Mouse (Mus musculus): ENCODE measurements around the gene Minos1.

DNA sequence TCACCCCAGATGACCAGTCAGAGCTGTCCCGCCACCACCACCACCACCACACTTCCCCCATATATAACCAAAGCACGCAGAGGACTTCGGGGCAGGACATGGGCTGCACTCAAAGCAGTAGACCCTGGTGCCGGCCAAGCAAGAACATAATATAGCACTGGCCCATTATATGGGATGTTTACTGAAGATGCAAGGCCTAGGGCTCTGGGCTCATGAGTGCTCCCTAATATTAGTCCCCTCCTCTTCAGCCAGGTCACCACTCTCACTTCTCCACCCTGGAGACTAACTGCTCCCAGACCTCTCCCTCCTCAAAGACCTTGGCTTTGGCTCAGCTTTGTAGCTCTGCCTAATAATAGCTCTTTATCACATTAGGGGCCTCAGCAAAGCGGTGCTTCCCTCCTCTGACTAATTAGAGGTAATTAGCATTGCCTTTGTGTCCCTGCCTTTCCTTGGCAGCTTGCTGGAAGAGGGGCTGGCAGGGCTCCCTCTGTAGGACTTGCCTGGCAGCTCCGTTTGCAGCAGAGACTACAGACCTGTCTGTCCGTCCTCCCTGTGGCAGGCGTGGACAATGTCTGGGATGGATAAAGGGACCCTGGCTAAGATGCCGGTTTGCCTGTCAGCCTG lies 76.5 kb downstream of the Minos1 start:
- TF ChIP-seq CTCF (IDR thresholded peaks at IDR 0.05; ENCODE audit: insufficient read depth, low read length) (no peak), POLR2A (IDR thresholded peaks at IDR 0.05; ENCODE audit: borderline replicate concordance, extremely low read depth, low read depth, low read length) (no peak)
